Mouse (Mus musculus) mouse trophoblast stem cell (cell line): ENCODE results near the gene Prune1.
"Not testable (repeated sequence)": the region's sequence is repeated elsewhere in the genome, so short reads cannot be mapped to it uniquely, and the experiment has no call there.

ENCODE experiments used
- in situ Hi-C, 2 experiments: fragments of 300-500 bp; cut with MseI, MboI; formaldehyde crosslinking; loops; 2 replicates in 1 of 2; 3 replicates in 1 of 2; pipeline ENCODE4 v1.15.1; 2025

Prune1 gene

GRCm38 (mm10) chr3:95213609-95213975 is 68.3 kb downstream of the Prune1 start:
- in situ Hi-C loops = no loop called here

- in situ Hi-C loops = not testable (repeated sequence)
Observed at GRCm38 (mm10) chr3:95212889-95213608, 68.8 kb downstream of the Prune1 start.

GRCm38 (mm10) chr3:95210585-95210984 is 71.3 kb downstream of the Prune1 start:
- in situ Hi-C loops = no loop called here

DNA sequence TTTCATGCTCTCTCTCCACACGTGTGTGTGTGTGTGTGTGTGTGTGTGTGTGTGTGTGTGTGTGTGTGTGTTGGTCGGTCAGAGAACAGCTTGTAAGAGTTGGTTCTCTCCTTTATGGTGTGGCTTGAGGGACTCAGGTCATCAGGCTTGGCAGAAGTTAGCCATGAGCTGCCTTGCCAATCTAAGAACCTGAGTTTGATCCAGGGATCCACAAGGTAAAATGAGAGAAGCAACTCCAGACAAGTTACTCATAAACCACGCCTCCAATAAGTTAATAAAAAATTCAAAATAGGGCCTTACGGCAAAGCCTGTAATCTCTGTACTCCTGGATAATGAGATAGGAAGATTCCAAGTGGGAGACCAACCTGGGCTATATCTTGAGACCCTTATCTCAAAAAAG is 73.6 kb downstream of the Prune1 start:
- in situ Hi-C loops = no loop called here

- in situ Hi-C loops = no loop called here
Observed at GRCm38 (mm10) chr3:95203880-95204279, 78.0 kb downstream of the Prune1 start.
